Mouse (Mus musculus) forebrain, embryonic 11.5 days (tissue): ENCODE results near the gene Eif3m. TPM values are rescaled to one million over a fixed set of nuclear protein-coding genes. Genes with fewer than 3 reads are reported as not detected.

Source experiments
- ATAC-seq: fragments of 200-750 bp; cut with Nextera tagmentation; replicated peaks from 2 replicates; pipeline ENCODE4 v1.8.0; 2017; ENCODE audit warnings: moderate TSS enrichment; ENCODE audit not compliant: low FRiP score
- DNase-seq: peaks from one replicate; pipeline ENCODE4 v3.0.0-alpha.2; 2017; ENCODE audit warnings: low spot score
- H3K27ac ChIP-seq: fragments of 300-500 bp; sonication (generic); 2 replicates; pipeline ENCODE4 v1.5.1; 2014; ENCODE audit warnings: low read depth, low read length
- H3K27me3 ChIP-seq: fragments of 300-500 bp; sonication (generic); 2 replicates; pipeline ENCODE4 v1.6.1; 2014; ENCODE audit warnings: mild to moderate bottlenecking, low read length, mixed read lengths; ENCODE audit not compliant: control insufficient read depth, insufficient read depth
- H3K36me3 ChIP-seq: fragments of 300-500 bp; sonication (generic); 2 replicates; pipeline ENCODE4 v1.6.1; 2014; ENCODE audit warnings: mild to moderate bottlenecking, low read length, moderate library complexity, mixed read lengths; ENCODE audit not compliant: control insufficient read depth, insufficient read depth
- H3K4me1 ChIP-seq: fragments of 300-500 bp; sonication (generic); replicated peaks from 2 replicates; pipeline ENCODE4 v1.6.1; 2014; ENCODE audit warnings: low read length, mixed read lengths; ENCODE audit not compliant: control insufficient read depth, insufficient read depth
- H3K4me2 ChIP-seq: fragments of 300-500 bp; sonication (generic); 2 replicates; pipeline ENCODE4 v1.6.1; 2014; ENCODE audit warnings: low read depth, mild to moderate bottlenecking, low read length, moderate library complexity, mixed read lengths; ENCODE audit not compliant: severe bottlenecking
- H3K4me3 ChIP-seq: fragments of 300-500 bp; sonication (generic); 2 replicates; pipeline ENCODE4 v1.5.1; 2014; ENCODE audit warnings: low read depth, low read length
- H3K9ac ChIP-seq: fragments of 300-500 bp; sonication (generic); 2 replicates; pipeline ENCODE4 v1.6.1; 2014; ENCODE audit warnings: low read length
- H3K9me3 ChIP-seq: fragments of 300-500 bp; sonication (generic); 2 replicates; pipeline ENCODE4 v1.6.1; 2016; ENCODE audit warnings: low read length, mixed read lengths; ENCODE audit not compliant: control insufficient read depth
- WGBS: fragments of 180-500 bp; shearing (Covaris S2); extraction: QIAGEN DNeasy Blood & Tissue Kit; methylation state at CpG from one replicate; pipeline ENCODE4 v1.1.7; 2014; 5-methylcytosine and 5-hydroxymethylcytosine counted together
- polyA plus RNA-seq: library from polyadenylated mRNA; unstranded; fragments of >200 nt; fragmentation: Nextera tagmentation; extraction: Ambion mirVana; gene quantifications from 2 replicates; pipeline ENCODE4 v1.2.1, GENCODE M21; 2014

The Eif3m gene
- 262 and 276 TPM in 2 replicates for polyA plus RNA-seq

GRCm38 (mm10) chr2:105016967-105017287, at the start of gene Eif3m:
Gene Eif3m (minus strand): TSS chr2:105017080.
- peak; percentile 94 for DNase-seq
- H3K27ac ChIP-seq, result 0 out of 2 replicates have a peak within 1 kb of the TSS, but pooled peaks have one; percentile 51
- no peaks in the 10 kb centered on the region; the same call in 1 of the 2 replicates for H3K4me1 ChIP-seq
- ATAC-seq, result peak; percentile 100
- H3K9me3 ChIP-seq, result no peaks in the 10 kb centered on the region
- 0% methylated on average over 25 of the region's 25 CpGs for WGBS
- H3K4me3 ChIP-seq, result peak within 1 kb of the TSS; percentile 92
- peak within 1 kb of the TSS; percentile 69 for H3K4me2 ChIP-seq
- peaks cover 2% of the 10 kb centered on the region; the same call in 1 of the 2 replicates for H3K36me3 ChIP-seq
- H3K9ac ChIP-seq, result peak within 1 kb of the TSS; percentile 86
- no peaks in the 10 kb centered on the region for H3K27me3 ChIP-seq

GRCm38 (mm10) chr2:105062741-105063372, 46.0 kb upstream of the Eif3m start:
- Histone ChIP-seq H3K27me3 (no peaks in the 10 kb centered on the region), H3K9me3 (no peaks in the 10 kb centered on the region), H3K36me3 (no peaks in the 10 kb centered on the region), H3K4me3 (no peak overlapping the region), H3K4me1 (no peaks in the 10 kb centered on the region), H3K27ac (no peak overlapping the region), H3K9ac (no peak overlapping the region), H3K4me2 (no peak overlapping the region)
- DNase-seq (no peak), ATAC-seq (no peak)
- WGBS, result 62% methylated on average over 7 of the region's 7 CpGs

GRCm38 (mm10) chr2:105058577-105059116, 41.8 kb upstream of the Eif3m start:
- H3K36me3 ChIP-seq, result no peaks in the 10 kb centered on the region
- WGBS, result 79% methylated on average over 7 of the region's 7 CpGs
- no peak overlapping the region for H3K4me3 ChIP-seq
- H3K9ac ChIP-seq, result no peak overlapping the region
- H3K27ac ChIP-seq, result no peak overlapping the region
- no peaks in the 10 kb centered on the region for H3K27me3 ChIP-seq
- H3K4me2 ChIP-seq, result no peak overlapping the region
- H3K4me1 ChIP-seq, result no peaks in the 10 kb centered on the region
- no peak for ATAC-seq
- no peak for DNase-seq
- H3K9me3 ChIP-seq, result no peaks in the 10 kb centered on the region

GRCm38 (mm10) chr2:105055529-105055928, 38.6 kb upstream of the Eif3m start:
- Histone ChIP-seq H3K9me3 (no peaks in the 10 kb centered on the region), H3K4me2 (no peak overlapping the region), H3K4me1 (no peaks in the 10 kb centered on the region), H3K27ac (no peak overlapping the region), H3K4me3 (no peak overlapping the region), H3K27me3 (no peaks in the 10 kb centered on the region), H3K36me3 (no peaks in the 10 kb centered on the region), H3K9ac (no peak overlapping the region)
- ATAC-seq (no peak), DNase-seq (no peak)
- 90% methylated on average over 1 of the region's 1 CpGs for WGBS

GRCm38 (mm10) chr2:105048301-105048700, 31.4 kb upstream of the Eif3m start:
- 54% methylated on average over 1 of the region's 1 CpGs for WGBS
- ATAC-seq (no peak), DNase-seq (no peak)
- no peaks in the 10 kb centered on the region for H3K9me3 ChIP-seq
- no peaks in the 10 kb centered on the region for H3K27me3 ChIP-seq
- no peaks in the 10 kb centered on the region for H3K4me1 ChIP-seq
- H3K36me3 ChIP-seq, result no peaks in the 10 kb centered on the region
- no peak overlapping the region for H3K4me2 ChIP-seq
- no peak overlapping the region for H3K4me3 ChIP-seq
- no peak overlapping the region for H3K9ac ChIP-seq
- H3K27ac ChIP-seq, result no peak overlapping the region

GRCm38 (mm10) chr2:105043152-105043551, 26.3 kb upstream of the Eif3m start:
- Histone ChIP-seq H3K9me3 (no peaks in the 10 kb centered on the region), H3K4me2 (no peak overlapping the region), H3K9ac (no peak overlapping the region), H3K4me1 (no peaks in the 10 kb centered on the region), H3K27me3 (no peaks in the 10 kb centered on the region), H3K36me3 (no peaks in the 10 kb centered on the region), H3K4me3 (no peak overlapping the region), H3K27ac (no peak overlapping the region)
- ATAC-seq (no peak), DNase-seq (no peak)
- 85% methylated on average over 4 of the region's 4 CpGs for WGBS

GRCm38 (mm10) chr2:105040859-105041258, 24.0 kb upstream of the Eif3m start:
- H3K4me3 ChIP-seq, result no peak overlapping the region
- H3K9ac ChIP-seq, result no peak overlapping the region
- DNase-seq, result no peak
- H3K27me3 ChIP-seq, result no peaks in the 10 kb centered on the region
- no peak overlapping the region for H3K4me2 ChIP-seq
- no peak overlapping the region for H3K27ac ChIP-seq
- no peaks in the 10 kb centered on the region for H3K4me1 ChIP-seq
- no peaks in the 10 kb centered on the region for H3K36me3 ChIP-seq
- ATAC-seq, result no peak
- 83% methylated on average over 4 of the region's 4 CpGs for WGBS
- no peaks in the 10 kb centered on the region for H3K9me3 ChIP-seq

- 96% methylated on average over 5 of the region's 5 CpGs for WGBS
- no peak for ATAC-seq
- no peaks in the 10 kb centered on the region for H3K27me3 ChIP-seq
- no peak overlapping the region for H3K4me2 ChIP-seq
- no peaks in the 10 kb centered on the region for H3K9me3 ChIP-seq
- no peaks in the 10 kb centered on the region for H3K36me3 ChIP-seq
- no peaks in the 10 kb centered on the region for H3K4me1 ChIP-seq
- DNase-seq, result no peak
- H3K27ac ChIP-seq, result no peak overlapping the region
- no peak overlapping the region for H3K9ac ChIP-seq
- no peak overlapping the region for H3K4me3 ChIP-seq
Measured at GRCm38 (mm10) chr2:105038879-105039278, 22.0 kb upstream of the Eif3m start.

- Histone ChIP-seq H3K4me1 (no peaks in the 10 kb centered on the region), H3K9me3 (no peaks in the 10 kb centered on the region), H3K4me2 (no peak overlapping the region), H3K27ac (no peak overlapping the region), H3K9ac (no peak overlapping the region), H3K27me3 (no peaks in the 10 kb centered on the region), H3K36me3 (no peaks in the 10 kb centered on the region), H3K4me3 (no peak overlapping the region)
- WGBS, result 86% methylated on average over 7 of the region's 7 CpGs
- DNase-seq (no peak), ATAC-seq (no peak)
Measured at GRCm38 (mm10) chr2:105037956-105038569, 21.2 kb upstream of the Eif3m start.
